In the genomic region with DNA sequence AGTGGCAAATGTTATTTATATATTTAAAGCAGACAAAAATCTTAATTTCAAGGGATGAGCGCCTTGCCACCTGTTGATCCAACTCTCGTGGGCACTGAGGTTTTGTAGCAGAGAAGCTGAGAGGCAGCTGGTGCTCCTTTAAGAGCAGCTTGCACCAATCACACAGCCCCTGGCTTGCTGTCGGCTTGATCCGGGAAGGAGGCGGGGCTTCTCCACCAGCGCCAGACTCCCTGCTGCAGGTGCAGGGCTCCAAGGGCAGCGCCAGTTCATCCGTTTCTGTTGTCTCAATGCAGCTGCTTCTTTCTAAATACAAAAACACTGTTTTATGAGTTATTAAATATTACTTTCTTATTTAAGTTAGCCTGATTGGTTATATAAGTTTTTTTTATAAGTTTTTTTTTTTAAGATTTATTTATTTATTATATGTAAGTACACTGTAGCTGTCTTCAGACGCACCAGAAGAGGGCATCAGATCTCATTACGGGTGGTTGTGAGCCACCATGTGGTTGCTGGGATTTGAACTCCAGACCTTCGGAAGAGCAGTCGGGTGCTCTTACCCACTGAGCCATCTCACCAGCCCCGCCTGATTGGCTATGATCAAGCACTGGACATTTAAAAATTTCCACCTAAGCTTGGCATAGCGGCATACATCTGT, we compare ENCODE assay signal across 8 mouse cellular contexts. TPM values are rescaled to one million over a fixed set of nuclear protein-coding genes. Genes with fewer than 3 reads are reported as not detected.
A peak's percentile ranks its signal among the peaks of the same experiment; 100 is the strongest.
DNase-seq lines count a peak whose midpoint lies in the region; ATAC-seq and TF ChIP-seq lines count a peak whose summit lies in the region.
"Not testable (repeated sequence)": the region's sequence is repeated elsewhere in the genome, so short reads cannot be mapped to it uniquely, and the experiment has no call there.

No protein-coding gene starts in this region.

- not testable (repeated sequence) for H3K27me3 ChIP-seq in G1E (ENCODE audit: insufficient read depth, low read length); hindbrain, embryonic 15.5 days; neural tube, embryonic 15.5 days (replicated peaks)

- WGBS in hindbrain, embryonic 15.5 days: 15% methylated on average over 14 of the region's 14 CpGs
- 17% methylated on average over 13 of the region's 14 CpGs for WGBS in neural tube, embryonic 15.5 days

- H3K36me3 ChIP-seq in G1E (replicated peaks); hindbrain, embryonic 15.5 days; neural tube, embryonic 15.5 days: not testable (repeated sequence)

- H3K9me3 ChIP-seq in G1E (replicated peaks); hindbrain, embryonic 15.5 days; neural tube, embryonic 15.5 days (replicated peaks): not testable (repeated sequence)

- H3K27ac ChIP-seq in hindbrain, embryonic 15.5 days (replicated peaks); neural tube, embryonic 15.5 days (replicated peaks): not testable (repeated sequence)

- not testable (repeated sequence) for H3K9ac ChIP-seq in hindbrain, embryonic 15.5 days; neural tube, embryonic 15.5 days (replicated peaks)

- intact Hi-C loops in left cerebral cortex, postnatal 14 days (cut with DNase I): not testable (repeated sequence)

- peak; percentile 69 for DNase-seq in G1E (ENCODE audit: low spot score)
- peak; percentile 59 for DNase-seq in gastrocnemius, postnatal 25 days
- peak; percentile 19 to 36 for DNase-seq in left cerebral cortex, postnatal 14 days (ENCODE audit: low spot score in 2 of 2)
- peak; percentile 82 for DNase-seq in lung, postnatal 25 days (ENCODE audit: low spot score)
- peak; percentile 93 for DNase-seq in thymus, postnatal 0 days (ENCODE audit: low spot score)

- TF ChIP-seq CTCF in G1E (IDR thresholded peaks at IDR 0.05; ENCODE audit: low read depth, low read length): not testable (repeated sequence)

- H3K4me1 ChIP-seq in G1E (ENCODE audit: insufficient read depth, low read depth, low read length): peaks cover 28% of the 10 kb centered on the region
- not testable (repeated sequence) for H3K4me1 ChIP-seq in hindbrain, embryonic 15.5 days (replicated peaks); neural tube, embryonic 15.5 days

- H3K4me3 ChIP-seq in G1E (ENCODE audit: low read depth, low read length): peak overlapping the region; percentile 40; the same call in 1 of the 2 replicates
- H3K4me3 ChIP-seq in hindbrain, embryonic 15.5 days; neural tube, embryonic 15.5 days (replicated peaks): not testable (repeated sequence)

- H3K4me2 ChIP-seq in hindbrain, embryonic 15.5 days: peak overlapping the region; percentile 42
- H3K4me2 ChIP-seq in neural tube, embryonic 15.5 days: peak overlapping the region; percentile 39

- ATAC-seq in G1E (ENCODE audit: extremely low read depth, insufficient number of reproducible peaks, low FRiP score, poor library complexity, severe bottlenecking): peak; percentile 60; the same call in 1 of the 2 replicates
- peak; percentile 74 for ATAC-seq in common myeloid progenitor, adult 5-6 weeks (replicated peaks; ENCODE audit: low read depth, poor library complexity, severe bottlenecking)
- ATAC-seq in hindbrain, embryonic 15.5 days (ENCODE audit: low FRiP score, low read depth): not testable (repeated sequence)
- ATAC-seq in neural tube, embryonic 15.5 days (ENCODE audit: low FRiP score): peak; percentile 70; the same call in 1 of the 2 replicates

RNA-seq across cellular contexts. Expression of gene Iqgap1, which starts 7.3 kb away (rescaled TPM):
- total RNA-seq in G1E (2014; fragmentation: Nextera tagmentation): 165 and 179 TPM in 2 replicates
- 153 and 174 TPM in 2 replicates for total RNA-seq in G1E (2017)
- polyA plus RNA-seq in G1E (2012): 16.3 and 22.0 TPM in 2 replicates
- total RNA-seq in common myeloid progenitor, adult 5-6 weeks (2017): 84.8 and 101 TPM in 2 replicates
- 10 to 100 TPM; 16.8 to 18.8 TPM for total RNA-seq in gastrocnemius, postnatal 25 days (2021)
- 20.2 and 22.7 TPM in 2 replicates for polyA plus RNA-seq in hindbrain, embryonic 15.5 days (2015; fragmentation: Nextera tagmentation; extraction: Ambion mirVana)
- total RNA-seq in left cerebral cortex, postnatal 14 days (2021): 10 to 100 TPM; 22.6 to 27.0 TPM
- polyA plus RNA-seq in neural tube, embryonic 15.5 days (2015; fragmentation: Nextera tagmentation; extraction: Ambion mirVana): 18.1 and 31.0 TPM in 2 replicates
- 87.5 and 104 TPM in 2 replicates for polyA plus RNA-seq in thymus, postnatal 0 days (2015; fragmentation: Nextera tagmentation; extraction: Ambion mirVana)

RNA-seq across cellular contexts. Expression of gene Zscan2, which starts 27.6 kb away (rescaled TPM):
- total RNA-seq in G1E (2014; fragmentation: Nextera tagmentation) (4.6 and 5.3 TPM in 2 replicates), G1E (2017) (1.7 and 1.8 TPM in 2 replicates)
- polyA plus RNA-seq in G1E (2012): 4.4 and 4.7 TPM in 2 replicates
- total RNA-seq in common myeloid progenitor, adult 5-6 weeks (2017): 7.9 and 14.2 TPM in 2 replicates
- total RNA-seq in gastrocnemius, postnatal 25 days (2021): 1 to 10 TPM; 1.5 to 1.6 TPM
- polyA plus RNA-seq in hindbrain, embryonic 15.5 days (2015; fragmentation: Nextera tagmentation; extraction: Ambion mirVana): 3.7 and 4.4 TPM in 2 replicates
- total RNA-seq in left cerebral cortex, postnatal 14 days (2021): 10 to 100 TPM; 10.3 to 10.8 TPM
- polyA plus RNA-seq in neural tube, embryonic 15.5 days (2015; fragmentation: Nextera tagmentation; extraction: Ambion mirVana): 3.3 and 3.9 TPM in 2 replicates
- polyA plus RNA-seq in thymus, postnatal 0 days (2015; fragmentation: Nextera tagmentation; extraction: Ambion mirVana): 2.7 and 3.0 TPM in 2 replicates

Comparison
In these comparisons a context has a peak if more than half of its experiments do, and no peak if none do; other contexts are left out.
1. DNase-seq: peak in every context shown above with its lines; median percentile 93 in thymus, postnatal 0 days; 82 in lung, postnatal 25 days; 69 in G1E; 59 in gastrocnemius, postnatal 25 days; 28 in left cerebral cortex, postnatal 14 days.